Mouse (Mus musculus) hindbrain, embryonic 14.5 days (tissue): ENCODE data around the gene Med8. TPM values are rescaled to one million over a fixed set of nuclear protein-coding genes. Genes with fewer than 3 reads are reported as not detected.

Experiments used
- ATAC-seq: fragments of 200-750 bp; cut with Nextera tagmentation; 2 replicates; pipeline ENCODE4 v1.8.0; 2017; ENCODE audit warnings: moderate number of reproducible peaks, mild to moderate bottlenecking, moderate TSS enrichment, moderate library complexity; ENCODE audit not compliant: low FRiP score
- DNase-seq: peaks from one replicate; pipeline ENCODE4 v3.0.0-alpha.2; 2015; ENCODE audit warnings: low spot score
- H3K27ac ChIP-seq: fragments of 300-500 bp; sonication (generic); 2 replicates; pipeline ENCODE4 v1.5.1; 2014; ENCODE audit warnings: mild to moderate bottlenecking, moderate library complexity
- H3K27me3 ChIP-seq: fragments of 300-500 bp; sonication (generic); 2 replicates; pipeline ENCODE4 v1.6.1; 2014; ENCODE audit warnings: mild to moderate bottlenecking, low read length, mixed read lengths; ENCODE audit not compliant: control insufficient read depth, insufficient read depth
- H3K36me3 ChIP-seq: fragments of 300-500 bp; sonication (generic); replicated peaks from 2 replicates; pipeline ENCODE4 v1.6.1; 2014; ENCODE audit not compliant: control insufficient read depth, insufficient read depth
- H3K4me1 ChIP-seq: fragments of 300-500 bp; sonication (generic); replicated peaks from 2 replicates; pipeline ENCODE4 v1.6.1; 2014; ENCODE audit warnings: antibody characterized with exemption, low read length, mixed read lengths; ENCODE audit not compliant: control insufficient read depth, insufficient read depth
- H3K4me2 ChIP-seq: fragments of 300-500 bp; sonication (generic); replicated peaks from 2 replicates; pipeline ENCODE4 v1.6.1; 2014; ENCODE audit warnings: mild to moderate bottlenecking, moderate library complexity
- H3K4me3 ChIP-seq: fragments of 300-500 bp; sonication (generic); replicated peaks from 2 replicates; pipeline ENCODE4 v1.5.1; 2014; ENCODE audit warnings: mild to moderate bottlenecking, low read length
- H3K9ac ChIP-seq: fragments of 300-500 bp; sonication (generic); 2 replicates; pipeline ENCODE4 v1.6.1; 2014
- H3K9me3 ChIP-seq: fragments of 300-500 bp; sonication (generic); 2 replicates; pipeline ENCODE4 v1.6.1; 2016; ENCODE audit warnings: low read length; ENCODE audit not compliant: control insufficient read depth
- WGBS: fragments of 180-500 bp; shearing (Covaris S2); extraction: QIAGEN DNeasy Blood & Tissue Kit; methylation state at CpG from one replicate; pipeline ENCODE4 v1.1.7; 2014; 5-methylcytosine and 5-hydroxymethylcytosine counted together
- polyA plus RNA-seq: library from polyadenylated mRNA; unstranded; fragments of >200 nt; fragmentation: Nextera tagmentation; extraction: Ambion mirVana; gene quantifications from 2 replicates; pipeline ENCODE4 v1.2.1, GENCODE M21; 2014

Gene Med8
- polyA plus RNA-seq, 1 experiment from 2014 or later = 102 TPM

- no peaks in the 10 kb centered on the region for H3K27me3 ChIP-seq
- H3K36me3 ChIP-seq = peaks cover 75% of the 10 kb centered on the region
- H3K27ac ChIP-seq = no peak overlapping the region
- ATAC-seq (no peak), DNase-seq (no peak)
- WGBS = 95% methylated on average over 5 of the region's 5 CpGs
- H3K9ac ChIP-seq = no peak overlapping the region
- no peaks in the 10 kb centered on the region for H3K9me3 ChIP-seq
- no peaks in the 10 kb centered on the region for H3K4me1 ChIP-seq
- H3K4me3 ChIP-seq = no peak overlapping the region
- no peak overlapping the region for H3K4me2 ChIP-seq
These were observed 7.2 kb upstream of the Med8 start for GRCm38 (mm10) chr4:118401918-118402317.

GRCm38 (mm10) chr4:118402701-118403100, 6.4 kb upstream of the Med8 start:
- no peak for DNase-seq
- WGBS = 94% methylated on average over 12 of the region's 12 CpGs

DNA sequence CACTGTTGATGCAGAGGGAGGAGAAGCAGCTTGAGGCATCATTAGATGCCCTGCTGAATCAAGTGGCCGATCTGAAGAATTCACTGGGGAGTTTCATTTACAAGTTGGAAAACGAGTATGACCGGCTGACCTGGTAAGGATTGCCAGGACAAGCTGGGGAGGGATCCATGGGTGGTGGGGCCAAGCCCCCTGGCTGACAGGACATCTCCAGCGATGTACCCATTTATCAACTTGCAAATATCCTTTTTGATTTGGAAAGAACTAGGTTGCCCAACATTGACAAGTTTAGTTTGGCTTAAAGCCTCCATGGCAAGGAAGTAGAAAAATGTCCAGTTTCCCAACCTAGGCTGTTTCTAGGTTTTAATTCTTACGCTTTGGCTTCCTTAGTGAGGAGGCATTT, 1.7 kb downstream of the Med8 start:
- peaks cover 14% of the 10 kb centered on the region for H3K4me1 ChIP-seq
- 94% methylated on average over 5 of the region's 5 CpGs for WGBS
- H3K4me3 ChIP-seq = no peak overlapping the region
- H3K4me2 ChIP-seq = no peak overlapping the region
- H3K27me3 ChIP-seq = no peaks in the 10 kb centered on the region
- H3K9me3 ChIP-seq = no peaks in the 10 kb centered on the region
- ATAC-seq = no peak
- no peak overlapping the region for H3K9ac ChIP-seq
- peaks cover 52% of the 10 kb centered on the region for H3K36me3 ChIP-seq
- DNase-seq = no peak
- no peak overlapping the region for H3K27ac ChIP-seq

More at GRCm38 (mm10) chr4:118402701-118403100, 6.4 kb upstream of the Med8 start:
- H3K27ac ChIP-seq = no peak overlapping the region
- no peaks in the 10 kb centered on the region for H3K4me1 ChIP-seq
- H3K4me2 ChIP-seq = no peak overlapping the region
- peaks cover 67% of the 10 kb centered on the region for H3K36me3 ChIP-seq
- H3K27me3 ChIP-seq = no peaks in the 10 kb centered on the region
- no peak overlapping the region for H3K4me3 ChIP-seq
- no peaks in the 10 kb centered on the region for H3K9me3 ChIP-seq
- no peak for ATAC-seq
- no peak overlapping the region for H3K9ac ChIP-seq

GRCm38 (mm10) chr4:118413553-118413952, 4.4 kb downstream of the Med8 start:
- 97% methylated on average over 5 of the region's 5 CpGs for WGBS
- Histone ChIP-seq H3K36me3 (peaks cover 76% of the 10 kb centered on the region), H3K27me3 (no peaks in the 10 kb centered on the region), H3K9me3 (no peaks in the 10 kb centered on the region), H3K4me3 (no peak overlapping the region), H3K4me1 (peaks cover 7% of the 10 kb centered on the region), H3K4me2 (no peak overlapping the region), H3K9ac (no peak overlapping the region), H3K27ac (no peak overlapping the region)
- ATAC-seq (no peak), DNase-seq (no peak)

DNA sequence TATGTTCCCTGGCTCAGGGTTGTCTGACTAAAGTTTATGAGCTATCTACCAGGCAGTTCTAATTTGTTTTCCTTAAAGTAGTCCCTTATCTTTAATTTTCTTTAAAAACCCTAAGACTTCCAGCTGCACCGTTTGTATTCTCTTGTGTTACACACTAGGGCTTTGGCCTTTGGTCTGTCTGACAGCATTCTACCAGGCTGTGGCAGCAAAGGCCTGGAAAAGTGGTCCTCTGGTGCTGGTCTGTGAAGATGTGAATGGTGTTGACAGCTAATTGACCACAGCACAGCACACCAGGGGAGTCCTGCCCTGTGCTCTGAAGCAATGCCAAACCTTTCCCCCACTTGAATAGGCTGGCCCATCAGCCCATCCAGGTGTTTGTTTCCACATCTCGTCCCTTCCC, 6.6 kb downstream of the Med8 start:
- Histone ChIP-seq H3K4me2 (no peak overlapping the region), H3K4me3 (no peak overlapping the region), H3K27me3 (no peaks in the 10 kb centered on the region), H3K9me3 (no peaks in the 10 kb centered on the region), H3K9ac (no peak overlapping the region), H3K36me3 (peaks cover 96% of the 10 kb centered on the region), H3K27ac (no peak overlapping the region), H3K4me1 (no peaks in the 10 kb centered on the region)
- 91% methylated on average over 2 of the region's 2 CpGs for WGBS
- no peak for ATAC-seq
- no peak for DNase-seq

GRCm38 (mm10) chr4:118416329-118416728, 7.2 kb downstream of the Med8 start:
- DNase-seq (no peak), ATAC-seq (no peak)
- H3K4me3 ChIP-seq = no peak overlapping the region
- no peak overlapping the region for H3K27ac ChIP-seq
- no peaks in the 10 kb centered on the region for H3K4me1 ChIP-seq
- no peaks in the 10 kb centered on the region for H3K27me3 ChIP-seq
- H3K4me2 ChIP-seq = no peak overlapping the region
- no peak overlapping the region for H3K9ac ChIP-seq
- H3K9me3 ChIP-seq = no peaks in the 10 kb centered on the region
- 97% methylated on average over 5 of the region's 5 CpGs for WGBS
- H3K36me3 ChIP-seq = peaks cover 96% of the 10 kb centered on the region

DNA sequence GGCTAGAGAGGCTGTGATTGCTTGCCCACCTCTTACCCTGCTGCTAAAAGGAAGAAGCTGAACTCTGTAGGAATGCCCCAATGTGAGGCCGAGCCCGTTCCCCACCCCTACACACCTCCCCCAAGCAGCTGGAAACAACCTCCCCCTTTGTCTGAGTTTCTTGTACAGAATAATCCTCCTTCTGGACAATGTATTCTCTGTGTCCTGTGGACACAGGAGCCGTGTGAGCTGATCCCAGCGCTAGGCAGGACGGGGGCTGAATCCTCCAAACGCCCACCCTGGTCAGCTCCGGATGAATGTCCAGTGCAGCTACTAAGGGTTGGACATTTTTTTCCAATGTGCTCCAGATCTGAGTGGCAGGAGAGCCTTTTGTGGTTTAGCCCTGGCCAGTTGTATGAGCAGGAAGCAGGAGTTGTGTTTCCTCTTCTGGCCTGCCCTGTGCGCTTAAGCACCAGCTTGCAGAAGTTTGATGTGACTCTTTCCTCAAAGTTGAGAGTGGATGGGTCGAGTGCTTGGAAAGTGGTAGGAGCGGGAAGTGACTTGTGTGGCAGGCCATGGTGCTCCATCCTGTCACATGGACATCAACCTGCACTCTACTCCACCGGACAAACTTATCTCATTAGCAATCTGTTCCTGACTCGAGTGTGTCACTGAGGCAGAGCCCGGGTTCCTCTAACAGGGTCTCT, 8.1 kb downstream of the Med8 start:
- Histone ChIP-seq H3K4me3 (no peak overlapping the region), H3K27ac (no peak overlapping the region), H3K36me3 (peaks cover 94% of the 10 kb centered on the region), H3K9ac (no peak overlapping the region), H3K9me3 (no peaks in the 10 kb centered on the region), H3K4me2 (no peak overlapping the region), H3K27me3 (no peaks in the 10 kb centered on the region), H3K4me1 (no peaks in the 10 kb centered on the region)
- 86% methylated on average over 13 of the region's 13 CpGs for WGBS
- ATAC-seq (no peak), DNase-seq (no peak)

- Histone ChIP-seq H3K9me3 (no peaks in the 10 kb centered on the region), H3K4me1 (no peaks in the 10 kb centered on the region), H3K9ac (no peak overlapping the region), H3K4me3 (no peak overlapping the region), H3K36me3 (peaks cover 60% of the 10 kb centered on the region), H3K27ac (no peak overlapping the region), H3K27me3 (no peaks in the 10 kb centered on the region), H3K4me2 (no peak overlapping the region)
- no peak for DNase-seq
- ATAC-seq = no peak
- 100% methylated on average over 3 of the region's 3 CpGs for WGBS
These were observed 12.2 kb downstream of the Med8 start for GRCm38 (mm10) chr4:118421384-118421783.

GRCm38 (mm10) chr4:118424541-118425160, 15.5 kb downstream of the Med8 start:
- ATAC-seq (no peak), DNase-seq (no peak)
- WGBS = 86% methylated on average over 4 of the region's 4 CpGs
- peaks cover 31% of the 10 kb centered on the region; the same call in 1 of the 2 replicates for H3K36me3 ChIP-seq
- no peak overlapping the region for H3K27ac ChIP-seq
- no peaks in the 10 kb centered on the region for H3K27me3 ChIP-seq
- no peak overlapping the region for H3K4me3 ChIP-seq
- H3K9ac ChIP-seq = no peak overlapping the region
- no peak overlapping the region for H3K4me2 ChIP-seq
- no peaks in the 10 kb centered on the region for H3K9me3 ChIP-seq
- H3K4me1 ChIP-seq = peaks cover 24% of the 10 kb centered on the region
